Mouse (Mus musculus): Measurements from ENCODE around the gene Gm20503. TPM values are rescaled to one million over a fixed set of nuclear protein-coding genes. Genes with fewer than 3 reads are reported as not detected.

Gene Gm20503
- polyA plus RNA-seq, 1 experiment from 2014 or later = 2.2 TPM

DNA sequence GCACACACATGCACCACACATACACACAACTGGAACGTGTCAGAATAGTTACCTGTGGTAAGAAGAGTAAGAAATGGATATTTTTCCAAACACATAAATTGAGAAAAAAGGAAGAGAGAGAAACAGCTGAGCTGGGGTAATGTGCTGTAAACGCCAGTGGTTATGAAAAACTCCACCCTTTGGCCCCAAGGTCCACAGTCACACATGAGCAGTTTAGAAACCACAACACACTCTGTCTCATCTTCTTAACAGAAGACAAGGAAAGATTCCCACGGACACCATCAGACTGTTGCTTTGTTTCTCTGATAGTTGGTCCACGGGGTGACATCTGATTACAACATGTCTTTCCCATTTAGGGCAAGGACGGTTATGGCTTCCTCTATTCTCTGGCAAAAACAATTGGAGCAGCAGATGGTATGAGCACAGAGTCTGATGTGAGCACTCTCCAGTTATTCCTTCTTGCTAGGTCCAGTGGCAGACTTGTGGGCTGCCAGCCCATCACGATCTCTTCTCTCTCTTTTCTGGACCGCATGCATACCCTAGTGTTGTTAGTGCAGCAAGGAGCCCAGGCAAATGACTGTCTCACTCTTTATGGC lies 13.6 kb upstream of the Gm20503 start:
- ATAC-seq (peak; percentile 27), DNase-seq (ENCODE audit: low read depth, low spot score) (peak; percentile 62)
- TF ChIP-seq CTCF (IDR thresholded peaks at IDR 0.05) = no peak
- ChIA-PET POLR2A (interaction anchor here (0.6 kb wide), 1 partner anchor 48 kb away, joined by 3 read pairs; no protein-coding TSS in a partner anchor), CTCF (interaction anchor here (10.4 kb wide), 1 partner anchor 9 kb away, joined by 121 read pairs; the partner anchor contains the start of gene Dnajc25)
- in situ Hi-C loops (cut with MboI; ENCODE audit: low pct_unique_long_range_greater_than_20kb) = no loop called here
- H3K27me3 ChIP-seq = no peaks in the 10 kb centered on the region

DNA sequence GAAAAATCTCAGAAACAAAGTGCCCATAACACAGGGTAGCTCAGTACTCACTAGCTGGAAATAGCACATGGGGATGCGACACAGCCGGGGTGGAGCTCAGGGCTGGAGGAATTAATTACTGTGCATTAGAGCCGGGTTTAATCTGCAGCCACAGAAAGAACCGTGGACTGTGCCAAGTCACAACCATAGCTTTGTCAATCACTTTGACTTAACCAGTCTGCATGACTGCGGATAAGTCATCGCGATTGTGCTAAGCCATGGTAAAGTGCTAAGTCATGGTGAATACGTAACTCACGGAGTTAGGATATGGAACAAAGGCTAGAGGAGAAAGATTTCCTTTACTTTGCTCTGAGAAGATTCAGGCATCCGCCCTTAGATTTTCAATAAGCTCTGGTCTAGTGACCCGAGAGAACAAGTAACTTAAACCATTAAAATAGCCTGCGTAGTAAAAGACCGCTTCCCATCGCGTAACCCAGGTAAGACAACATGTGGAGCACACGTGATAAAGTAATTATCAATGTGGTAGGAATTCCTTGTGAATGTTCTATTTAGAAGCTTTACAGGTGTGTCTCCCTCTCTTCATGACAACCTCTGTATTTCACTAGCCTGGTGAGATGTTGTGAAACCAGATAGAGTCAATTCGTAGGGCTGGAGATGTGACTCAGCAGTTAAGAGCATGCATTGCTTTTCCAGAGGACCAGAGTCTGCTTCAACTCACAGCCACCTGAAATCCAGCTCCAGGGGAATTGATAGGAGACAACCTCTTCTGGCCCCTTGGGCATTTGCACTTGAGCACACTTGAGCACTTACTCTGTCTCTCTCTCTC lies 12.2 kb upstream of the Gm20503 start:
- ChIA-PET CTCF (interaction anchor here (10.4 kb wide), 1 partner anchor 7 kb away, joined by 121 read pairs; the partner anchor contains the start of gene Dnajc25), POLR2A (no interaction called here)
- TF ChIP-seq CTCF (IDR thresholded peaks at IDR 0.05) = no peak
- DNase-seq (ENCODE audit: low read depth, low spot score) (peak; percentile 54), ATAC-seq (no peak)
- in situ Hi-C loops (cut with MboI; ENCODE audit: low pct_unique_long_range_greater_than_20kb) = no loop called here
- no peaks in the 10 kb centered on the region for H3K27me3 ChIP-seq

DNA sequence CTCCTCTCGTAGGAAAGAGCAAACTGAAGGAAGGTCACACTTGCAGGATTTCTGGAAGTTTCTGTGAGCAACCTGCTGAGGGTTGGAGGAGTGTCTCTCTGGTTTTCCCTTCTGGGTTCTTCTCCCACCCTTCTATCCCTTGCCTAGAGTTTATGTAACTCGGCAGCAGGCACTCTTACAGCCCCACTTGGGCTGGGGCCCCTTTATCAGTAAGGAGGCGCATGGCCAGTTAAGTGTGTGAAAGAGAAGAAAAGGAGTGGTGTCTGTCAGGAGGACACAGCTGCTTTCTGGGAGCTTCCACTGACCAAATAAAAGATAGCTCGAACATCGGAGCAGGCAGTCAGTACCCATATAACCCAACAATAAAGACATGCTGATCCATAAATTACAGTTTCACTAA lies 10.8 kb upstream of the Gm20503 start:
- POLR2A ChIA-PET = no interaction called here
- no peak for TF ChIP-seq CTCF (IDR thresholded peaks at IDR 0.05)
- H3K27me3 ChIP-seq = no peaks in the 10 kb centered on the region
- CTCF ChIA-PET = no interaction called here
- in situ Hi-C loops (cut with MboI; ENCODE audit: low pct_unique_long_range_greater_than_20kb) = no loop called here
- DNase-seq (ENCODE audit: low read depth, low spot score) (no peak), ATAC-seq (no peak)

DNA sequence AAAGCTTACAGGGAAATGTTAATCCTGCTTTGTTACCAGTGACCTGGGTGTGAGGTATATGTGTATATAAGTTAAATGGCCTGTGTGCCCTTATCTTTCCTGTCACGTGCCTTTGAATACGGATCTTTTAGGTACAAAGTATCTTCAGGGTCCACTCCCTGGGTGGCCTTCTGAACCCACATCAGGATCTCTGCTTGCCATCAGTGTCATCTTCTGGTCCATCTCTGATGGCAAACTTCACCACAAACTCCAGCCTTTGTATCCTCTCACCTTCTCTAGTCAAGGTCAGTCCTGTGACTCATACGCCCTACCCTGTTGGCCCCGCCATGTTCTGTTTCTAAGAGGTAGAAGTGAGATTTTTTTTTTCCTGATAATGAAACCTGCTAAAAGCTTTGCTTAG lies 8.2 kb upstream of the Gm20503 start, which contains the start of gene Dnajc25:
Dnajc25 (plus strand) TSS at position 301 of the 400 bp plus-strand sequence.
- CTCF ChIA-PET = interaction anchor here (7.5 kb wide), 1 partner anchor 8 kb away, joined by 121 read pairs; the partner anchor contains the start of gene Ptgr1
- no peak for DNase-seq (ENCODE audit: low read depth, low spot score)
- no peak for ATAC-seq
- POLR2A ChIA-PET = interaction anchor here (0.6 kb wide), 1 partner anchor 1491 kb away, joined by 3 read pairs; no protein-coding TSS in a partner anchor
- no peak for TF ChIP-seq CTCF (IDR thresholded peaks at IDR 0.05)
- in situ Hi-C loops (cut with MboI; ENCODE audit: low pct_unique_long_range_greater_than_20kb) = no loop called here
- H3K27me3 ChIP-seq = no peaks in the 10 kb centered on the region

DNA sequence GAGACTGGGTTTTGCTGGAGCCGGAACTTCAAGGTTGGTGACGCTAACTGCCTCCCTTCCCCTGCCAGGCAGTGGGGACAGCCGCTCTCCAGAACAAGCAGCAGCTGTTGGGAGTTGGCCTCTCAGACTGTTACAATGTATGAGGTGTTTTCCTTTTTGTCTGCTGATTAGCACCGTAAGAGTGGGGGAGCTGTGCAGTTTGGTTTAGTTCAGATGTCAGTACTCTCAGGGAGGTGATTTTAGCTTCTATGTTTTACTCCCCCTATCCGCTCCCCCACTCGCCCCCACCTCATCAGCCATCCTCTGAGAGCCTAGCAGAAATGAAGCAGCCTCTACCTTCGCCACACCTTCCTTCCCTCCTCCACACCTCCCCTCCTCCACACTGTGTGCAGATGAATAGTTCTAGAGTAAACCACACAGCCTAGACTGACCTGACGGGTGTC lies 7.7 kb upstream of the Gm20503 start:
- in situ Hi-C loops (cut with MboI; ENCODE audit: low pct_unique_long_range_greater_than_20kb) = no loop called here
- CTCF ChIA-PET = interaction anchor here (7.5 kb wide), 1 partner anchor 9 kb away, joined by 121 read pairs; the partner anchor contains the start of gene Ptgr1
- TF ChIP-seq CTCF (IDR thresholded peaks at IDR 0.05) = no peak
- POLR2A ChIA-PET = interaction anchor here (0.6 kb wide), 1 partner anchor 1492 kb away, joined by 3 read pairs; no protein-coding TSS in a partner anchor
- H3K27me3 ChIP-seq = no peaks in the 10 kb centered on the region
- ATAC-seq (no peak), DNase-seq (ENCODE audit: low read depth, low spot score) (no peak)

DNA sequence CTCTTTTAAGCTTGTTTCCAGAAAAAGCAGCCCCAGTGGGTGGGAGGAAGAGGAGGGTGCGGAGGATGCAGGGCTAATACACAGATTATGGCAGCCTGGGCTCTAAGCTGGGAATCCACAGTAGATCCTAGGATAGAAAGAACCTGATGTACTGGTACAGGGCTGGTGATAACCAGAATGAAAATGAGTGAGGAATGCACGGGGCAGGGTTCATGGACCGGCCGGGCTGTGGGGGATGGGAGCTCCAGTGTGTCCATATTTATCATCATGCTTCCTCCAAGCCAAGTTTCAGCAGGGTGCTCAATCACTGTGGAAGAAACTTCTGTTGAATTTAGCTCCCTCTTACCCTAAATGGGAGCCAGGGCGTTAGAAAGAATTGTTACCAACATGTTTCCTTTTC lies 5.9 kb upstream of the Gm20503 start:
- DNase-seq (ENCODE audit: low read depth, low spot score) (no peak), ATAC-seq (no peak)
- no peak for TF ChIP-seq CTCF (IDR thresholded peaks at IDR 0.05)
- no peaks in the 10 kb centered on the region for H3K27me3 ChIP-seq
- CTCF ChIA-PET = interaction anchor here (7.5 kb wide), 1 partner anchor 11 kb away, joined by 121 read pairs; the partner anchor contains the start of gene Ptgr1
- in situ Hi-C loops (cut with MboI; ENCODE audit: low pct_unique_long_range_greater_than_20kb) = no loop called here
- POLR2A ChIA-PET = no interaction called here

DNA sequence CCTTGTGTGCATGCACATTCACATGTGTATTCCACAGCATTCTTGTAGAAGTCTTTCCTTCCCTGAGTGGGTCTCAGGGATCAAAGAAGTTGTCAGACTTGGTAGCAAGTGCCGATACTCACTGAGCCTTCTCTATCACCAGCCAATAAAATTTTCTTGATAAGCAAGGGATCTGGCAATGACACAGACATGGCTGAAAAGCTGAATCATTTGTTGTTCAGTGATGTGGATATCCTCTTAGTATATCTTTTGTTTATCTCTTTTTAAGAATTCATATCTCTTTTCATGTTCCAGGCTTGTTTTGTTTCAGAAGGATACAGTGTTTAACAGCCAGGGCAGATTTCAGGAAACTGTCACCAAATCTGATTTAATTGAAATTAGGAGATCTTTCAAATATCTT lies 4.3 kb upstream of the Gm20503 start:
- DNase-seq (ENCODE audit: low read depth, low spot score) = no peak
- ATAC-seq = no peak
- no peak for TF ChIP-seq CTCF (IDR thresholded peaks at IDR 0.05)
- POLR2A ChIA-PET = no interaction called here
- no peaks in the 10 kb centered on the region for H3K27me3 ChIP-seq
- CTCF ChIA-PET = interaction anchor here (1.4 to 7.5 kb wide), 5 partner anchors 12 to 38 kb away, joined by 4 to 121 read pairs (median 6); partner anchors contain the start of gene Ptgr1
- in situ Hi-C loops (cut with MboI; ENCODE audit: low pct_unique_long_range_greater_than_20kb) = no loop called here

DNA sequence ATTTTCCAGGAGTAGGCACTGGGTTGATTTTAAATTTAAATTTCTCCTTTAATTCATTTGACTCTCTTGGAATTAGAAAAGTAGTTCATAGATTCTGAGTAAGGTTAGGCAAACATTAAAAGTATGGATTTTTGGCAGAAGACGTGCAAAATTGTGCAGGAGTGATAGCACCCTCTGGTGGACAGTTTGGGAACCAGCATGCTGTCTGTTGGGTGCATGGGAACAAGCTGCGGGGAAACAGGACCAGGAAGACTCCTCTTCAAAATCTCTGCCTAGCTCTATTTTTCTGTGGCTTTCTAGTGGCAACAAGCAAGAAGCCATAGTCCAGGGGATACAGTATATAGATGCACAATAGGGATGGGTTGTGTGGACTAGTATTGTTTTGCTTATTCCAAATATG lies 3.3 kb upstream of the Gm20503 start:
- in situ Hi-C loops (cut with MboI; ENCODE audit: low pct_unique_long_range_greater_than_20kb) = no loop called here
- H3K27me3 ChIP-seq = no peaks in the 10 kb centered on the region
- DNase-seq (ENCODE audit: low read depth, low spot score) (peak; percentile 62), ATAC-seq (peak; percentile 70)
- POLR2A ChIA-PET = interaction anchor here (1.0 kb wide), 1 partner anchor 16 kb away, joined by 4 read pairs; no protein-coding TSS in a partner anchor
- TF ChIP-seq CTCF (IDR thresholded peaks at IDR 0.05) = peak; percentile 86
- CTCF ChIA-PET = interaction anchor here (0.8 to 7.5 kb wide), 13 partner anchors 9 to 534 kb away, joined by 3 to 121 read pairs (median 4); partner anchors contain the start of genes Ptgr1 and Zkscan16

DNA sequence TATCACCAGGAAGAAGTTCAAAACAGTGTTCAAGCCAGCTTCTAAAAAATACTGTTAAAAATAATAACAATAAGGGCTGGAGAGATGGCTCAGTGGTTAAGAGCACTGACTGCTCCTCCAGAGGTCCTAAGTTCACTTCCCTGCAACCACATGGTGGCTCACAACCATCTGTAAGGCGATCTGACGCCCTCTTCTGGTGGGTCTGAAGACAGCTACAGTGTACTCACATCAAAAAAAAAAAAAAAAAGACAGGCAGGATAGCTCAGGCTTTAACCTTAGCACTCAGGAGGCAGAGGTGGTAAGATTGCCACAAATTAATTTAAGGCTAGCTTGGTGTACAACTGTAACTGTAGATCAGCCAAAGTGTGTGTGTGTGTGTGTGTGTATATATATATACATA lies 2.4 kb upstream of the Gm20503 start:
- POLR2A ChIA-PET = no interaction called here
- DNase-seq (ENCODE audit: low read depth, low spot score) = no peak
- TF ChIP-seq CTCF (IDR thresholded peaks at IDR 0.05) = no peak
- CTCF ChIA-PET = interaction anchor here (1.2 to 7.5 kb wide), 4 partner anchors 11 to 42 kb away, joined by 3 to 121 read pairs (median 6); partner anchors contain the start of gene Ptgr1
- in situ Hi-C loops (cut with MboI; ENCODE audit: low pct_unique_long_range_greater_than_20kb) = no loop called here
- no peaks in the 10 kb centered on the region for H3K27me3 ChIP-seq
- ATAC-seq = no peak

DNA sequence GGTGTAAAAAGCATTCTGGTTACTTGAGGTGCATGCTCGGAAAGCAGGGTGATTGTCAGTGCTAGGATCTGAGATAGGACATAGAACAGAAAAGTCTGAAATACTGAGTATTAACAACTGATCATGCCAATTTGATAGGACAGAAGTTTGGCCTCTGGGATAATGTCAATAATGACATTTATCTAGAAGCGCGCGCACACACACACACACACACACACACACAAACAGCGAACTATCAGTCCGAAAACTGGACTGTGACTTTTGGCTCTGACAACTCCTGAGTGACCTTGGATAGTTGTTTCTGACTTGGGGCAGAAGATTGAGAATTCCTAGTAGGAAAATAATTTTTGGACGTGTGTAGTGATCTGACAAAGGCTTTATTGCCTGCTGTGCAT lies 793 bp downstream of the Gm20503 start:
- in situ Hi-C loops (cut with MboI; ENCODE audit: low pct_unique_long_range_greater_than_20kb) = no loop called here
- no peak for TF ChIP-seq CTCF (IDR thresholded peaks at IDR 0.05)
- no peak for DNase-seq (ENCODE audit: low read depth, low spot score)
- ChIA-PET POLR2A (interaction anchor here (1.1 kb wide), 1 partner anchor 91 kb away, joined by 3 read pairs; the partner anchor contains the start of gene Ecpas), CTCF (no interaction called here)
- ATAC-seq = no peak
- no peaks in the 10 kb centered on the region for H3K27me3 ChIP-seq

All from Patski (cell line).